Mouse (Mus musculus): Measurements from ENCODE around the gene Dmxl2.

Gene Dmxl2

DNA sequence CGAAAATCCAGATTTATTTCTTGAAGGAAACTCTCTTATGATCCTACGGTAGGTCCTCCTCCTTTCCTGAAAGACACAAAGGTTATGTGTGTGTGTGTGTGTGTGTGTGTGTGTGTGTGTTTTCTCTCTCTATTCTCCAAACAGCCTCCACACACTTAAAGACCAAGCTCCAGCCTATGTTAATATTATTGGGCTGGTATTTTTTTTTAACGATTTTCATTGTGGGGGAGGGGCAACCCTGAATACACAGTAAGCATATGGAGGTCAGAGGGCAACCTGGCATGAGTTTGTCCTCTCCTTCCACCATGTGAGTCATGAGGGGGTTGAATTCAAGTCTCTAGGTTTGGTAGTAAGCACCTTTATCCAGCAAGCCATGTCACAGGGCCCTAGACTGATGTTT is 1.6 kb downstream of the Dmxl2 start:
- no peak for DNase-seq (ENCODE audit: low spot score)

DNA sequence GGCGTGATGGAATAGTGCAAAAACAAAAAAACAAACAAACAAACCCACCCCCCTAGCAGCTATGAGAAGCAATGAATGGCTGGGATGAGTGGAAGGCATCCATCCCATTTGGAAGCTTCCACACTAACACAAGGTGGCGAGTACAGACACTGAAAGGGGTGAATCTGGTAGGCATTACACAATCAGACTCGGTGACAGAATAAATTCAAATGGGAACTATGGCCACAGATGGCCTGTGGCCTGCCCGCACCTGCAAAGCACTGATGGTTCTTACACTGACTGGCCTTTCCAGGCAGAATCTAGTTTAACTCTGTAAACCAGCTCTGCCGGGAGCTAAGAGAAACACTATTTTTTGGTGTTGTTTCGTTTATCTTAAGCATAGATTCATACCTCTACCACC is 2.1 kb downstream of the Dmxl2 start:
- DNase-seq (ENCODE audit: low spot score): no peak

DNA sequence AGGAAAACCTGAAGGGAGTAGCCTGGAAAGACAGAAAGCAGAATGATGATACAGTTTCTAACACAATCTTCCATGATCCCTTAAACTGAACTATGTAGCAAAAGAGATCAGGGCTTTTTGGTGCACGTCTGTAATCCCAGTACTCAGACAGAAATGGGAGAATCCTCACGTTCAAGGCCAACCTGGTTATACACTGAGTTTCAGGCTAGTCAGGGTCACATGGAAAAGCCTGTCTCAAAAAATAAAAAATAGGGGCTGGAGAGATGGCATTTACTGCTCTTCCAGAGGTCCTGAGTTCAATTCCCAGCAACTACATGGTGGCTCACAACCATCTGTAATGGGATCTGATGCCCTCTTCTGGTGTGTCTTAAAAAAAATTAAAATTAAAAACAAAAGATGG is 11.0 kb downstream of the Dmxl2 start:
- DNase-seq (ENCODE audit: low spot score): no peak

DNA sequence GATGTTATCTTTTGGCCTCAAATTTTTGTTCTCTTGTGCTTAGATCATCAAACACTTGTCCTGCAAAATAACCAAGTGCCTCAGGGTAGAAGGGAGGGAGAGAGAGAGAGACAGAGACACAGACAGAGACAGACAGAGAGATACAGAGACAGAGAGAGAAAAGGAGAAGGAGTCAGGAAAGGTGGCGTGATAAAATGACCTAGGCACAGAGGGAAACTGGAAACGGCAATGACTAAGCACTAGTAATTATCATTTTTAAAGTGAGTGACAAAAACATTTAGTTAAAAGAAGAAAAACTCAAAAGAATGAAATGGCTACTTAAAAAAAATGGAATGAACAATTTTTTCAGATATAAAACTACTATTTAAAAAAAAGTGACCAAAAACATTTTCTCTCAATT is 11.8 kb downstream of the Dmxl2 start:
- no peak for DNase-seq (ENCODE audit: low spot score)

DNA sequence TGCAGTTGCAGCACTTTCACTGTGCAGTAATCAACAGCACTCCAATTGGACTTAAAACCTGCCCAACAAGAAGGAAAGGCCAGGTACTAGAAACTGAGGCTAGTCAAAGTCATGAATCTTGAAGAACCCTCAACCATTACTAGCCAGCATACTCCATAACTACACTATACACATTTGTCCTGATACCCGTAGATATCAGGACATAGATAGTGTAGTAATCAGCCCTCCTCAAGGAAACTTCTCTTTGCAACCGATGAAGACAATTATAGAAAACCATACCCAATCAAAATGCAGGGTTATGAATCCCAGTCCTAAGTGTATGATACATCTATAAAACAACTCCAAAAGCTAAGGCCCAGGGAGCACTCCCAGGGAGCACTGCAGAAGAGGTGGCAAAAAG is 16.5 kb downstream of the Dmxl2 start:
- DNase-seq (ENCODE audit: low spot score): no peak

DNA sequence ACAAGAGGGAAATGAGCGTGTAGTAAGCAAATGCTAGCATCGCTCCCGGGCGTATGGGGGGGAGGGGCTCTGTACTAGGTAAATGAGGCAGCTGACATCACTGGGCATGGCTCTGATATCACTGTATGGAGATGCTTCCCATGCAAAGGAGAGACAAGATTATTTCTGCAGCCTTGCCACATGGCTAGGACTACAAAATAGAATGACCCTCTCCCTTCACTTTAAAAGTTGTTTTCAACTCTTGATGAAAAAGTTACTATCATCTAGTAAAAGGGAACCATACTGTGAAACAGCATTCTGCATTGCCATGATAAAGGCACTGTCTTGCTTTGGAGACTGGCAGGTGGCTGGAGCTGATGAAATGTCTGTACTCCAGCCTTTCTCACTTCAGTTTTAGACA is 18.2 kb downstream of the Dmxl2 start:
- no peak for DNase-seq (ENCODE audit: low spot score)

DNA sequence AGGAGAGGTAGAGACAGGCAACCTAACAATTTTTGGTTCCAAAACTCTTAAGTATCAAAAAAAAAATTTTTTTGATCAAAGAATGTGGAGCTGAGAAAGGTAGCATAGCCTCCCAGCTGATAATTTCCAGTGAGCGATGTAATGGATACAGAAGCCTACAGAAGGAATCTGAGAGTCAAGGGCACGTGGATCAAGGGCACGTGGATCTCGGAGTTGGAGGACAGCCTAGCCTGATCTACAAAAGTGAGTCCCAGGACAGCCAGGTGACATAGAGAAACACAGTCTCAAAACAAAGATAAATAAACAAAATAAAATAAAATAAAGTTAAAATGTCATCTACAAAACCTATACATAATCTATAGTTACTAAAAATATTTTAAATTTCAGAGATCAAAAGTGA is 18.7 kb downstream of the Dmxl2 start:
- DNase-seq (ENCODE audit: low spot score): no peak

DNA sequence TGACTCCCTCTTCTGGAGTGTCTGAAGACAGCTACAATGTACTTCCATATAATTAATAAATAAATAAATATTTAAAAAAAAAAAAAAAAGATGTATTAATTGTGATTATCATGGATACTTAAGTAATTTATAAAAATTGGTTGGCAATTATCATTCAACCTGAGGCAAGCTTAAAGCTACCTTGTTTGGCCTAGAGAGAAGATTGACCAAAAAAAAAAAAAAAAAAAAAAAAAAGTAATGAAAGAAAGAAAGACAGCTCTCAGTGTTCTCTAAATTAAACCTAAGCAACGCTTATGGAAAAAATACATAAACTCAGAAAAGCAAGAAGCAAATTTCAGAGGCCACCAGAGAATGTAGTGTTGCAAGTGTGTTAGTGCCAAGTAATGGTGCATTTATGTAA is 22.4 kb downstream of the Dmxl2 start:
- no peak for DNase-seq (ENCODE audit: low spot score)

DNA sequence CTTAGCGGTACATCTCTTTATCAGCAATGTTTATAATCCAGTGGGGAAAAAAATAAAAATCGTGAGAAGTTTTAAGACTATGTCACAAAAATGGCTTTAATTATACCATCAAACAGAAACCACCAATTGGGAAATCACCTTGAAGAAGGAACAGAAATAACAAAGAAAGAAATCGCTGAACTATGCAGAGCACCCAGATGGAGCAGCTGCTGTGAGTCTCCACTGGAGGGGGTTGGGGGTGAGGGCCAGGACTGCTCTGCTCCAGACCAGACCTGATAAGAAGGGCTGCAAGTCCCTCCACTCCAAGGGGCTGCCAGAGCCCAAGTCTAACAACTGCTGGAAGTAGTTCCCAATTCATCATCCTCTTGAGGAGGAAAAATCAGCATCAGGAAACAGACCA is 23.3 kb downstream of the Dmxl2 start:
- DNase-seq (ENCODE audit: low spot score): no peak

DNA sequence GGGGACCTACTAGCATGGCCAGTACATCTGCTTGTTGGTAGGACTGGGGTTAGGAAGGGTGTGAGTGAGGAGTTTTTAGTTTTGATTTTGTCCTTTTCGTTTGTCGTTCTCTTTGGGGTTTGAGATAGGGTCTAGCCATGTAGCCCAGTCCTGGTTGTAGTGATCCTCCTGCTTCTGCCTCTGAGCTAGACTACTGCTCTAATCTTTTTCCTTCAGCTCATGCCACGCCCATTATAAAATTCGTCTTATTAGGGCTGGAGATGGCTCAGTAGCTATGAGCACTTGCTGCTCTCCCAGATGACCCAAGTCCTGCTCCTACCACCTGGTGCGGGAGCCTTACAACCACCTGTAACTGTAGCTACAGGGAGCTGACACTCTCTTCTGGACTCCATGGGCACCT is 26.9 kb downstream of the Dmxl2 start:
- DNase-seq (ENCODE audit: low spot score): no peak

DNA sequence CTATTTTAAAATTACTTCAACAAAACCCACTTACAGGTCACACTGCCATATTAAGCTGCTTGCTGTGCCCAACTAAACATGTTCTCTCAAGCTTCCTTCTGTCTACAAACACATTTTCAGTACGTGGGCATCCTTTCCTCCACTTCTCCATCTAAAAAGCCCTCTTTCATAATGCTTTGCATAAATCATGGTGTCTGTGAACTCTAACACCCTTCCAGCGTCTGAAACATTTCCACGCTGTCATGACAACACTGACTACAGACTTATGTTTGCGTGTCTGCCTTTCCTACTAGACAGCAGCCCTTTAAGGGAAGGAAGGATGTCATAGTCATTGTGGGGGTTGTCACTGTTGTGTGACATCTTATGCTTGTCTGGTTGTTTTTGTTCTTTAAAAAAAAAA is 27.4 kb downstream of the Dmxl2 start:
- DNase-seq (ENCODE audit: low spot score): peak; percentile 66

DNA sequence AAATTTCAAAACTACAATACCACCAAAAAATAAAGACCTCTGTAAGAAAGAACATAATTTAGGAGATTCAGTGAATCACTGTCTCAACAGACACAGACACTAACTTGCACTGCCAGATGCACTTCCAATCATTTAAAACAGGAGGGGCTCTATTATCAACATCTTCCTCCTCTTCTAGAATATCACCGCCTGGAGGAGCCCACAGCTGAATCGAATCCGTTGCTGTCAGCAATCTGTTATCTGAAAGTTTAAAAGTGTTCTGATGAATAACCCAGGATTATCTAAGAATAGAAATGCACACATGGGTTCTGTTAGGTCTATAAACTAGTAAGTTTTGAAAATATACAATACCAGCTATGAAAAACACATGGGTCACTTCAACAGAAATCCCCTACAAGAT is 28.6 kb downstream of the Dmxl2 start:
- DNase-seq (ENCODE audit: low spot score): no peak

DNA sequence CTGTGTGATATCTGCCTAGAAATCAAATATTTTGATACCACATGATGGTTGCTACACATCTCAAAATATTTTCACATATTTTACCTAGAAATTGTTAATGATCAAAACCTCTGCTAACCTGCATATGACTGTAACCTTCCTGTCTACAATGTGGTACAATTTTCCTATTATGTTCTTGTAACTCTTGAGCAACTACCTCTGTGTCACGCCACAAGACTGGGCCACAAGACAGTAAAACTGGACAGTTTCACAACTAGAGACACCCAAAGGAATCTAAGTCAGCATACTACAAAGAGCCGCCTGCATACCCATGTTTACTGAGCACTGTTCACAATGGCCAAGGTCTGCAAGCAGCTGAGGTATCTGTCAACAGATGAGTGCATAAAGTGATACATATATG is 32.1 kb downstream of the Dmxl2 start:
- no peak for DNase-seq (ENCODE audit: low spot score)

DNA sequence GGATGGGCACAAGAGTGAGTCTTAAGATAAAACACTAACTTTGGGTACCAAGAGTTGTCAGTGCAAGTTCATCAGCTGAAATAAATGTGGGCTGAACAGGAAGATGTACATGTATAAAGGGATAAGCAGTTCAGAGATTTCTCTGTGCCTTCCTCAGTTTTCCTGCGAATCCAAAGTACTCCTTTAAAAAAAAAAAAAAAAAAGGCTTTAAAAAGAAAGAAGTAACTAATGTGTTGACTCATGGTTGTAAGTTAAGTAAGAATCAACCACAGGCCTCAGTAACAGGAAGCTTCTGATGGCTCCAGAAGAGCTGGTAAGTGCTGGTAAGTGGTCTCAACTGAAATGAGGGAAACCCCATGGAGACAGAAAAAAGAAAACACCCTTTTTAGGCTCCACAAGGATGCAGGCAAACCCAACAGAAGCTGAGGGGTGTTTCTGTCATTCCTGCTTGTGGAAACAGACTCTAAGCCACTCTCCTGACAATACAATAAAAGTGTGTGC is 33.9 kb downstream of the Dmxl2 start:
- no peak for DNase-seq (ENCODE audit: low spot score)

DNA sequence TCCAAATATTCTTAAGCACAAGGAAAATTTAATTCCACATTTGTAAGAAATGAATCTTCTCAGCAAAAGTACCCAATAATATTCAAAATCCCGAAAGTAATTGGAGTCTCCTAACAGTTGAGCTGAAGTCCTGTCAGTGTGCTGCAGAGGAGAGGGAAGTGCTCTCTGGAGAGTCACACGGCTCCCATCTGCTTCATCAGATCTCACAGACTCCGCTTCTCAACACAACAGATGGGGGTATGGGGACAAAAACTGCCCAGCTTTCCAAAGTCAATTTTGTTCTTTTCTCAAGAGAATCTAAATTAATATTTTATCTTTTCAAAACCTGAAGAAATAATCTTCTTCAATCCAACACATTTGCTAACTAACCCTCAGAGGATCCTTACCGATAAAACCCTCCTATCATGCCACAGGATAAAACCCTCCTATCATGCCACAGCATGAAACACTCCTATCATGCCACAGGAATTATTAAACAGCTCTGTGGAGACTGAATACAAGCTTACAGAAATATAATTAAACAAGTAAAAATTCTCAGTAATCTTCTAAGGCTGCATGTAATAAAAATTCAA is 37.9 kb downstream of the Dmxl2 start:
- DNase-seq (ENCODE audit: low spot score): no peak

DNA sequence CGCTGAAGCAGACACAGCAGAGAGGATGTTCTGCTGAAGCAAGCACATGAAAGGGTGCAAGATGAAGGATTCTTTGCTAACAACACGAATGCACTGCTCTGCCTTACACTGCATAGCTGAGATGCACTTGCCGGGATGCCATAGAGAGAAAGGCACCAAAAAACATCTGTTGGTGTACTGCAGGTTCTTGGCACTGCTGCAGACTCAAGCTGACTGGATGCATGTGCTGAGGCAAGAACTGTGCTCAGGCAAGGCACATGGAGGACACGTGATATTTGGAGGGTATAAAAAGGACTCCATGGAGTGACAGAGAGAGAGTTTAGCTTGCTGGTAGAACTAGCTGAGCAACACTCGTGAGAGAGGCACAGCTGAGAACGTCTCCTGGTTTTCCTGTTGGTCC is 62.4 kb downstream of the Dmxl2 start:
- no peak for DNase-seq (ENCODE audit: low spot score)

DNA sequence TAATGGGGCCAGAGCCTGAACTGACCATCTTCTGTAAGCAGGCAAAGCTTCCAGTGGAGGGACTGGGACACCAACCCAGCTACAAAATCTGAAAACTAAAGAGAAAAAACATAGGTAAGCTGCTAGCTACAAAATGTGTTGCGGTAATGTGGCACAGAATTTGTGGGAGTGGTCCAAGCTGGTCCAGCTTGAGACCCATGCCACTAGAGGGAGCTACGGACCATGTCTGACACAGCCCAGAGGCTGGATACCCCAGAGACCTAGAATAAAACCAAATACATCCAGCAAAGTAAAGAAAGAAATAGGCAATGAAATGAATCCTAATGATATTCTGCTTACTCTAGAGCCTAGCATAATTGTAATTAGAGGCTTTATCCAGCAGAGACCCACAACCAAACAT is 63.2 kb downstream of the Dmxl2 start:
- DNase-seq (ENCODE audit: low spot score): peak; percentile 42

DNA sequence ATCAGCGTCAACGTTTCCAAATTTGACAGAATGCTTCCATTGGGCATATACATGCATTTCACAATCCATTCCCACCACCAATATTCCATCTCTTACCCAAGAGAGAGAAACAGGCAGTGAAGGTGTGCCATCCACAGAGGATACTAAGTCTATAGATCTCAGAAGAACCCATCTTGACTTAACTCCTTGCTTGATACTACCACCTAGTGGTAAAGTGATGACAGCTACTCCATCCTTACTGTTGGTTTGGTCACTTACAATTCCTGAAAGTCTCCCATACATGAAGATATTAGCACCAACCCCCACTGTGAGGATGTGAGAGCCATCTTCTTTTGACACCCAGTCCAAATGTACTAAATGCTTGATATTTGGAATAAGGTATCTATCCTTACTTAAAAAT is 85.2 kb downstream of the Dmxl2 start:
- DNase-seq (ENCODE audit: low spot score): peak; percentile 5

DNA sequence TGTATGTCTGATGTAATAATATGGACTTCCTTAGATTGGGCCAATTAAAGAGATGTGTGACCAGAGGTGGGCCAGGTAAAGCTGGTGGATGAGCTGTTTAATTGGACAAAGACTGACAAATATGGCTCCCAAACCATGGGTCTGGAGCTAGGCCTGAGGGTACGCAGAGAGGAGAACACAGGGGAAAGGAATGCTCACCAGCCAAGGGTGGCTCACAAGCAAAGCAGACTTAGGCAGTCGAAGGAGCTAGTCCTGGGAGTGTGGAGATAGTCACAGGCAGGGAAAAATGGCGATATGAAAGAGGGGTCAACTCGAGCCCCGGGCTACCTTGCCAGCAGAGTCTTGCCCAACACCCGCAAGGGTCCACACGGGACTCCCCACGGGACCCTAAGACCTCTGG is 144.7 kb downstream of the Dmxl2 start:
- no peak for DNase-seq (ENCODE audit: low spot score)

DNA sequence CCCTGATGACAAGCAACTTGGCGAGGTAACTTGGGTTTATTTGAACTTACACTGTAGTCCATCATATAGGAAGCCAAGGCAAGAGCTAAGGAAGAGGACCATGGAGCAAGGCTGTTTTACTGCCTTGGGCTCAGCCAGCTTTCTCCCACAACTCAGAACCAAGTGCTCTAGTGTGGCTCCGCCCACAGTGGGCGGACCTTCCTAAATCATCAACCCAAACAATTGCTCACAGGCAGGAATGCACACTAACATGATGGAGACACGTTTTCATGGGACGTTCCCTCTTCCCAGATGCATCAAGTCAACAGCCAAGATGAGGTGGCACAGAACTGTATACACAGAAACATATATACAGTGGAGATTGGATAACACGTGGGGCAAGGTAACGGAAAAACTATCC is 159.4 kb downstream of the Dmxl2 start:
- DNase-seq (ENCODE audit: low spot score): no peak

DNA sequence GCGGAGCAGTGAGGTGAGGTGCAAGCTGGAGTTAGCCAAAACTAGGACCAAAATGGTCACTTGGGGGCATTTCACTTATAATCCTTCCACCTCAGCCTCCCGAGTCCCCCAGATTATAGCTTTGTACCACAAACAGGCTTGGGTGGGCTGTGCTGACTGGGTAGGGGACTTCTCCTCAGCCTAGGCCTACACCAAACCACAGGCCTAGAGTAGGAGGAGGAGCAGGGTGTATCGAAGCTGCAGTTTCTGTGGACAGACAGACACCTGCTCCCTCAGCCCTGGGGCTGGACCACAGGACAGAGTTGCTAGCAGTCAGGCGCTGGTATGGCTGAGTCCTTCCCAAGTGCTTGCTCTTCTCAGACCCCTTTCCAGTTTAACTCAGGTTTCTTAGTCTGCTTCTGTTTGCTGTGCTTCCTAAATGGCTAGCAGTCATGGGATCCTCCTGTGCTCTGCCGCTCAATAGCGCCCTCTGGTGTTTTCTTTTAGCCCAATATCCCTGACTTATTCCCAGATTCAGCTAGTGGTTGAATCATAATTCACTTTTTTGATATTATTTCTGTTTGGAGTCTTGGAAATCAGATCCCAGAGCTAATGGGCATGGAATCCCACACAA is 164.8 kb downstream of the Dmxl2 start:
- peak; percentile 66 for DNase-seq (ENCODE audit: low spot score)

DNA sequence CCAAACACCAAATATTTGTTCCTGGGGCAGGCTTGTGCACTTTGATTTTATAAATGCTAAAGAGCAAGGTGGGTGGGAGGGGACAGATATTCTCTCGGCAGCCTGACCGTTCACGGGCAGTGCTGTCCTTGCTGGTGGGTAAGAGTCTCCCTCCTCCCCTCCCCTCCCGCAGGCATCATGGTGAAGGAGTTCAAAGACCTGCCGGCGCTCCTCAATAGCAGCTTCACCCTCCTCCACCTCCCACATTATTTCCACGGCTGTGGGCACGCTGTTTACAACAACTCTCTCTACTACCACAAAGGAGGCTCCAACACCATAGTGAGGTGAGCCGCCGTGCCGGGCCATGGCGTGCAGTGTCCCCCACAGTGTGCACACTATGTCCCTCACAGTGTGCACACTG is 165.8 kb downstream of the Dmxl2 start:
- no peak for DNase-seq (ENCODE audit: low spot score)

DNA sequence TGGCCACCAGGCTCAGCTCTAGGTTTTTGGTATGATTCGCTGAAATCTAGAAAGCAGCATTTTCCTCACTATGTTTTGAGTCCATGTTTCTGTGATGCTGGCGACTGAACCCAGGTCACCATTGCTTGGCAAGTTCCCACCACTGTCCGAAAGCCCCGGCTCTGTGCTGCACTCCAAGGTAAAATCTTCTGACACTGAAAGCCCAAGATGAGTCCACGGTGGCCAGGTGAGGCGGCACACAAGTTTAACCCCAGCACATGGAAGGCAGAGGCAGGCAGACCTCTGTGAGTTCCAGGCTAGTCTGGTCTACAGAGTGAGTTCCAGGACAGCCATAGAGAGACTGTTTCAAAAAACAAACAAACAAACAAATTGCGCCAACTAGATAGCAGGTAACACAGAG is 172.2 kb downstream of the Dmxl2 start:
- no peak for DNase-seq (ENCODE audit: low spot score)

DNA sequence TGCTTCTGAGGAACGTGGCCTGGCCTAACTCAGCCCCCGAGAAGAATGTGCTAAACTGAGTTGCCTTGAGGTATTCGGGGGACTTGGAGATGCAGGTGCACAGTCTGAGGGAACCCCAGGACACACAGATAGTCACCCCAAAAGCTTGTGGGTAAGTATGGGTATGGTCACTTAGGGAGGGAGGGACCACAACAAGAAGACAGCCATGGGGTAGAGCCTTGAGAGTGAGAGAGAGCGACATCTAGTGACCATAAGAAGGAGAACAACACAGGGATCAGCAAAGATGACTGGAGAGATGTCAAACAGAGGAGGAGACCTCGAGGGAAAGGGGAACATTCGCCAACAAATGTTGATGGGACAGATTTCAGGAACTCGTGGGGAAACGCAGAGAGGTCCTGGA is 178.0 kb downstream of the Dmxl2 start:
- no peak for DNase-seq (ENCODE audit: low spot score)

Data from adipocyte (in vitro differentiated cells).